ENCODE assay signal across 15 mouse cellular contexts in the genomic region with DNA sequence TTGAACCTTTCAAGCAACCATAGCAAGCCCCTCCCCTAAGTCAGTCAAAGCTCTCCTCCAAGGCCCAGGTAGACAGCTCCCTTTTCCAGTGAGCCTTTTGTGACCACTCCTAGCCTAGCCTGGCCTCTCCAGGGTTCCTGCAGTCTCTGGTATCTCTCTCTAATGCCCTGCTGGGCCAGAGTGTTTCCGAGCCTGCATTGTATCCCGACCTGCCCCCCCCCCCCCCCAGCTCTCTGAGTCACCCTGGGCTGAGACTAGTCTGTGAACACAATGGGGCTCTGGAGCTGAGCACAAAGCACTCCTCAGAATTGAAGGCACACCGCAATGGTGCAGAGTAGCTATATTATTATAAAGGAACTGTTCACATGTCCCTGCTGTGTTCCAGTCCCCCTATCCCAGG. TPM values are rescaled to one million over a fixed set of nuclear protein-coding genes. Genes with fewer than 3 reads are reported as not detected.
DNase-seq lines count a peak whose midpoint lies in the region; ATAC-seq and TF ChIP-seq lines count a peak whose summit lies in the region.
"Had no signal": no experiment of that assay in that cellular context is flagged by ENCODE, and none has a peak within 500 bp of the region (broad histone marks: within the 10 kb centered on the region; RNA-seq: fewer than 3 reads in every experiment).

No protein-coding gene starts in this region.

- no peak overlapping the region for H3K9ac ChIP-seq in hindbrain, embryonic 12.5 days
- H3K9ac ChIP-seq: lung, embryonic 14.5 days had no signal

- DNase-seq in frontal cortex, adult 2 months (ENCODE audit: extremely low spot score in 1 of 2, low spot score in 1 of 2) = no peak
- no peak for DNase-seq in hindbrain, embryonic 10.5 days (ENCODE audit: low spot score)
- peak; percentile 54 for DNase-seq in NIH3T3 (ENCODE audit: low read depth)
- no peak for DNase-seq in natural killer cell, adult 2 months (ENCODE audit: low spot score in 2 of 2)
- DNase-seq: adrenal gland, postnatal 10 days; cerebellum, adult 8-10 months; gastrocnemius, postnatal 36 days; kidney, adult 9 months; lung, embryonic 14.5 days; thymus, adult 18-20 months had no signal

- no peak for TF ChIP-seq CTCF in olfactory bulb, adult 2 months (IDR thresholded peaks at IDR 0.05; ENCODE audit: insufficient read depth, low read depth, low read length)

- TF ChIP-seq POLR2A in olfactory bulb, adult 2 months (IDR thresholded peaks at IDR 0.05; ENCODE audit: insufficient read depth, low read depth, low read length) = no peak

- H3K4me2 ChIP-seq in hindbrain, embryonic 12.5 days (replicated peaks) = no peak overlapping the region
- H3K4me2 ChIP-seq: liver, embryonic 11.5 days; lung, embryonic 14.5 days had no signal

- peak overlapping the region; percentile 19 for H3K27ac ChIP-seq in hindbrain, embryonic 10.5 days
- no peak overlapping the region for H3K27ac ChIP-seq in hindbrain, embryonic 12.5 days
- H3K27ac ChIP-seq in olfactory bulb, adult 2 months (ENCODE audit: insufficient read depth, low read depth, low read length) = peak overlapping the region; percentile 66
- H3K27ac ChIP-seq: hindbrain, postnatal 0 days had no signal

- peak; percentile 51; the same call in 1 of the 2 replicates for ATAC-seq in frontal cortex, adult (ENCODE audit: low TSS enrichment)
- ATAC-seq in hindbrain, embryonic 12.5 days (ENCODE audit: low FRiP score) = no peak
- ATAC-seq: hindbrain, postnatal 0 days had no signal

- 12% methylated on average over 3 of the region's 3 CpGs for WGBS in hindbrain, embryonic 10.5 days
- 15% methylated on average over 3 of the region's 3 CpGs for WGBS in hindbrain, embryonic 12.5 days
- WGBS in olfactory bulb, adult 2 months = 13% methylated on average over 3 of the region's 3 CpGs

- peaks cover 12% of the 10 kb centered on the region for H3K27me3 ChIP-seq in hindbrain, embryonic 10.5 days (ENCODE audit: insufficient read depth, poor library complexity, severe bottlenecking)
- H3K27me3 ChIP-seq in hindbrain, embryonic 12.5 days = no peaks in the 10 kb centered on the region

- no peaks in the 10 kb centered on the region for H3K36me3 ChIP-seq in hindbrain, embryonic 10.5 days
- H3K36me3 ChIP-seq in hindbrain, embryonic 12.5 days = no peaks in the 10 kb centered on the region

- peaks cover 43% of the 10 kb centered on the region for H3K4me1 ChIP-seq in hindbrain, embryonic 10.5 days (replicated peaks)
- peaks cover 11% of the 10 kb centered on the region for H3K4me1 ChIP-seq in hindbrain, embryonic 12.5 days
- peaks cover 28% of the 10 kb centered on the region for H3K4me1 ChIP-seq in olfactory bulb, adult 2 months (ENCODE audit: control insufficient read depth, insufficient read depth, low read length)

- no peak overlapping the region for H3K4me3 ChIP-seq in hindbrain, embryonic 10.5 days
- H3K4me3 ChIP-seq in hindbrain, embryonic 12.5 days = no peak overlapping the region
- H3K4me3 ChIP-seq in olfactory bulb, adult 2 months (ENCODE audit: insufficient read depth, low read depth, low read length) = no peak overlapping the region

- no peaks in the 10 kb centered on the region for H3K9me3 ChIP-seq in hindbrain, embryonic 10.5 days
- no peaks in the 10 kb centered on the region for H3K9me3 ChIP-seq in hindbrain, embryonic 12.5 days (replicated peaks)

RNA-seq across cellular contexts. Expression of a gene that starts 21.2 kb away (rescaled TPM):
- 0.82 and 0.90 TPM in 2 replicates for polyA plus RNA-seq in frontal cortex, adult 2 months (2012; rRNA removed)
- polyA plus RNA-seq in hindbrain, embryonic 10.5 days (2016; fragmentation: Nextera tagmentation; extraction: Ambion mirVana) = 0.66 and 1.9 TPM in 2 replicates
- polyA plus RNA-seq in hindbrain, embryonic 12.5 days (2016; fragmentation: Nextera tagmentation; extraction: Ambion mirVana) = 14.7 and 16.5 TPM in 2 replicates
- not detected in 2 replicates for polyA plus RNA-seq in olfactory bulb, adult 2 months (2012; ENCODE audit: insufficient read depth, insufficient read length, low replicate concordance, missing spikeins)
